ENCODE assay signal across 22 mouse cellular contexts in genomic region chr8:51910351-51910750, GRCm38 (mm10).
DNase-seq lines count a peak whose midpoint lies in the region; ATAC-seq lines count a peak whose summit lies in the region.
"Had no signal": no experiment of that assay in that cellular context is flagged by ENCODE, and none has a peak within 500 bp of the region (broad histone marks: within the 10 kb centered on the region; RNA-seq: fewer than 3 reads in every experiment).

No protein-coding gene starts in this region.

- no peak for DNase-seq in limb, embryonic 10.5 days (ENCODE audit: low spot score)
- DNase-seq in midbrain, embryonic 11.5 days (ENCODE audit: low spot score, missing footprints) = peak; percentile 73
- peak; percentile 74 for DNase-seq in MN1 (ENCODE audit: low spot score)
- DNase-seq in thymus, postnatal 14 days = no peak
- DNase-seq: adrenal gland, adult 2 months; adrenal gland, adult 8-10 months; adrenal gland, postnatal 10 days; adrenal gland, postnatal 14 days; adrenal gland, postnatal 25 days; adrenal gland, postnatal 36 days; B cell, adult 2 months; cerebellum, adult 11 months; cerebellum, adult 11-12 months; cerebellum, adult 18-20 months; cerebellum, adult 2 months had no signal

- H3K27me3 ChIP-seq in limb, embryonic 12.5 days = no peaks in the 10 kb centered on the region
- no peaks in the 10 kb centered on the region for H3K27me3 ChIP-seq in limb, embryonic 10.5 days (ENCODE audit: low read depth, poor library complexity, severe bottlenecking)
- no peaks in the 10 kb centered on the region for H3K27me3 ChIP-seq in midbrain, embryonic 11.5 days (ENCODE audit: control insufficient read depth, insufficient read depth, low read length)
- no peaks in the 10 kb centered on the region for H3K27me3 ChIP-seq in midbrain, embryonic 13.5 days
- H3K27me3 ChIP-seq: CH12.LX, Patski had no signal

- no peaks in the 10 kb centered on the region for H3K9me3 ChIP-seq in limb, embryonic 12.5 days
- no peaks in the 10 kb centered on the region for H3K9me3 ChIP-seq in limb, embryonic 10.5 days (replicated peaks)
- no peaks in the 10 kb centered on the region for H3K9me3 ChIP-seq in midbrain, embryonic 11.5 days (ENCODE audit: control insufficient read depth, low read length)
- H3K9me3 ChIP-seq in midbrain, embryonic 13.5 days = no peaks in the 10 kb centered on the region
- H3K9me3 ChIP-seq: G1E had no signal

- no peak overlapping the region for H3K4me3 ChIP-seq in limb, embryonic 12.5 days (replicated peaks)
- H3K4me3 ChIP-seq in limb, embryonic 10.5 days = no peak overlapping the region
- H3K4me3 ChIP-seq in midbrain, embryonic 11.5 days (ENCODE audit: low read depth, low read length) = no peak overlapping the region
- no peak overlapping the region for H3K4me3 ChIP-seq in midbrain, embryonic 13.5 days (replicated peaks)

- H3K4me2 ChIP-seq in limb, embryonic 12.5 days = no peak overlapping the region
- H3K4me2 ChIP-seq in midbrain, embryonic 11.5 days = no peak overlapping the region
- no peak overlapping the region for H3K4me2 ChIP-seq in midbrain, embryonic 13.5 days (replicated peaks)

- no peak overlapping the region for H3K9ac ChIP-seq in limb, embryonic 12.5 days (replicated peaks)
- H3K9ac ChIP-seq in midbrain, embryonic 11.5 days (ENCODE audit: low read length) = no peak overlapping the region
- no peak overlapping the region for H3K9ac ChIP-seq in midbrain, embryonic 13.5 days (replicated peaks)

- no peaks in the 10 kb centered on the region for H3K36me3 ChIP-seq in limb, embryonic 12.5 days
- H3K36me3 ChIP-seq in limb, embryonic 10.5 days = no peaks in the 10 kb centered on the region
- H3K36me3 ChIP-seq in midbrain, embryonic 11.5 days (ENCODE audit: control insufficient read depth, insufficient read depth, low read length) = no peaks in the 10 kb centered on the region
- H3K36me3 ChIP-seq in midbrain, embryonic 13.5 days = no peaks in the 10 kb centered on the region
- H3K36me3 ChIP-seq: G1E had no signal

- ATAC-seq in limb, embryonic 12.5 days (ENCODE audit: insufficient number of reproducible peaks, insufficient read depth, low FRiP score, low TSS enrichment, low read depth) = peak; percentile 37; the same call in 1 of the 2 replicates
- no peak for ATAC-seq in midbrain, embryonic 11.5 days (ENCODE audit: low FRiP score)
- ATAC-seq in midbrain, embryonic 13.5 days = no peak
- ATAC-seq: activated CD4-positive, CD25-positive, alpha-beta regulatory T cell, adult 4 months; CD4-positive, CD25-positive, alpha-beta regulatory T cell, adult 4 months; Patski had no signal

- no peak overlapping the region for H3K27ac ChIP-seq in limb, embryonic 12.5 days
- no peak overlapping the region for H3K27ac ChIP-seq in limb, embryonic 10.5 days
- H3K27ac ChIP-seq in midbrain, embryonic 11.5 days (ENCODE audit: low read depth, low read length) = no peak overlapping the region
- no peak overlapping the region for H3K27ac ChIP-seq in midbrain, embryonic 13.5 days

- 75% methylated on average over 2 of the region's 2 CpGs for WGBS in limb, embryonic 12.5 days
- WGBS in limb, embryonic 10.5 days = 74% methylated on average over 2 of the region's 2 CpGs
- 75% methylated on average over 2 of the region's 2 CpGs for WGBS in midbrain, embryonic 11.5 days
- 68% methylated on average over 2 of the region's 2 CpGs for WGBS in midbrain, embryonic 13.5 days

- H3K4me1 ChIP-seq in limb, embryonic 12.5 days (replicated peaks) = no peaks in the 10 kb centered on the region
- no peaks in the 10 kb centered on the region for H3K4me1 ChIP-seq in limb, embryonic 10.5 days
- no peaks in the 10 kb centered on the region for H3K4me1 ChIP-seq in midbrain, embryonic 11.5 days (ENCODE audit: control insufficient read depth, insufficient read depth, low read length)
- peaks cover 4% of the 10 kb centered on the region; the same call in 1 of the 2 replicates for H3K4me1 ChIP-seq in midbrain, embryonic 13.5 days (replicated peaks)

Comparison
In these comparisons a context has a peak if more than half of its experiments do, and no peak if none do; other contexts are left out.
1. DNase-seq: peak in midbrain, embryonic 11.5 days (single experiment) and MN1 (single experiment); none in limb, embryonic 10.5 days (single experiment) and thymus, postnatal 14 days (single experiment).